Mouse (Mus musculus) olfactory bulb, adult 2 months (tissue): ENCODE data around the gene Gm5868.
"Not testable (repeated sequence)": the region's sequence is repeated elsewhere in the genome, so short reads cannot be mapped to it uniquely, and the experiment has no call there.

ENCODE experiments used
- CTCF ChIP-seq: fragments of 200-500 bp; IDR thresholded peaks from 2 replicates; pipeline ENCODE4 v1.5.1; 2012; ENCODE audit warnings: low read depth, mild to moderate bottlenecking, low read length, moderate library complexity; ENCODE audit not compliant: insufficient read depth
- POLR2A ChIP-seq: fragments of 200-500 bp; IDR thresholded peaks from 2 replicates; pipeline ENCODE4 v1.6.1; 2012; ENCODE audit warnings: mild to moderate bottlenecking, low read depth, low read length, moderate library complexity; ENCODE audit not compliant: insufficient read depth

DNA sequence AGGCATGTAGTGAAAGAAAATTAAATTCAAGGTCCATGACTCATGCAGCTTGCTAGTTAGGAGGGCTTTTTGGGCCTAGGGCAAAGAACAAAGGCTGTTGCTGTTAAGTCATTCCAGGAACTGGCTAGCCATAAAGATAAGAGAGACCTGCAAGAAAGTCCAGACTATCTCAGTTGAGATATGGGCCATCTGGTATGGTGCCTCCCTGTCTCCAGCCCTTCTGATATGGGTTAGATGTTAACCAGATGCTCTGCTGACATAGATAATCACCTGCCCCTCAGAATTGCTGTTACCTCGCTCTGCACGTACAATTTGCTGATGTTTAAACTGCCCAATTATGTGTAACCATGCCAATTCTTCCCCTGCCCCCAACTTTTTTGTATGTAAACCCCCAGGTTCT lies 24.2 kb downstream of the Gm5868 start:
- TF ChIP-seq POLR2A, CTCF: not testable (repeated sequence)
